Mouse (Mus musculus): Measurements from ENCODE around the gene Aqp3.

DNA sequence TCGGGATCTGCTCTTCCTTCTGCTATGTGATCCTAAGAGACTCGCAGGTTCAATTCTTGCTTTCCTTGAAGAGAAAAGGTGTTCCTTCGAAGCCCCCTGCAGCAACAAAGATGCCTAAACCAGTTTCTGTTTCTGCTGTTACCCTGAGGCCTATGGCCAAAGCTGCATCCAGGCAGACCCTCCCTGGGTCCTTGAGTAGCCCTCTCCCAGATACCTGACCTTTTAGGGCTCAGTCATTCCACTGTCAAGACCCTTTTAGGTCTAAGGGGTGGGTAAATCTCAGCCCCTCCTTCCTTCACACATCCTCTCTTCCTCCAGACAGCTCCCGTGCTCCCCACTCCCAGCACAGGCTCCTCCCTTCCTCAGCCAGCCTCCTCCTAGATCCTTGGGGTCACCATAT lies 8.8 kb downstream of the Aqp3 start:
- TF ChIP-seq CTCF (IDR thresholded peaks at IDR 0.05; ENCODE audit: low read depth, low read length) (no peak), POLR2A (IDR thresholded peaks at IDR 0.05; ENCODE audit: insufficient read depth, low read length) (no peak)

Measured in ES-Bruce4 (cell line).